Mouse (Mus musculus): ENCODE measurements around the gene Gprc5c.

The Gprc5c gene

GRCm38 (mm10) chr11:114914978-114915377, 64.0 kb downstream of the Gprc5c start:
- DNase-seq (ENCODE audit: low spot score), result no peak

- no peak for DNase-seq (ENCODE audit: low spot score)
Observed at GRCm38 (mm10) chr11:114917120-114917519, 66.2 kb downstream of the Gprc5c start.

All from embryo, embryonic 10 days (tissue).